Mouse (Mus musculus): ENCODE data around the gene Myl6. TPM values are rescaled to one million over a fixed set of nuclear protein-coding genes. Genes with fewer than 3 reads are reported as not detected.

Gene Myl6
- polyA plus RNA-seq (2015; fragmentation: Nextera tagmentation; extraction: Ambion mirVana) = 807 and 844 TPM in 2 replicates

GRCm38 (mm10) chr10:128493695-128494666 is at the start of gene Myl6:
Gene Myl6 (minus strand): TSS chr10:128494145.

GRCm38 (mm10) chr10:128525671-128526308 is 31.8 kb upstream of the Myl6 start, which contains the start of gene Esyt1:
Gene Esyt1 (minus strand): TSS chr10:128525871.

GRCm38 (mm10) chr10:128498590-128498989 is 4.6 kb upstream of the Myl6 start, which contains the start of gene Myl6b:
Gene Myl6b (minus strand): TSS chr10:128498685.

GRCm38 (mm10) chr10:128458719-128459408 is 35.1 kb downstream of the Myl6 start, which contains the start of gene Smarcc2:
Gene Smarcc2 (plus strand): TSS chr10:128459248.

Other genes with a start within 250 kb of the Myl6 start
- gene Apon, start 240.0 kb downstream of the Myl6 start, polyA plus RNA-seq (2015; fragmentation: Nextera tagmentation; extraction: Ambion mirVana) = 0.27 and 0.45 TPM in 2 replicates
- 0.53 and 0.72 TPM in 2 replicates for gene Apof, start 225.5 kb downstream of the Myl6 start, polyA plus RNA-seq (2015; fragmentation: Nextera tagmentation; extraction: Ambion mirVana)
- gene Stat2, start 223.6 kb downstream of the Myl6 start, polyA plus RNA-seq (2015; fragmentation: Nextera tagmentation; extraction: Ambion mirVana) = 10.4 and 11.9 TPM in 2 replicates
- 0.16 TPM in 1 of 2 replicates, not detected in the other for gene Il23a, start 195.4 kb downstream of the Myl6 start, polyA plus RNA-seq (2015; fragmentation: Nextera tagmentation; extraction: Ambion mirVana)
- 16.4 and 18.3 TPM in 2 replicates for gene Pan2, start 190.8 kb downstream of the Myl6 start, polyA plus RNA-seq (2015; fragmentation: Nextera tagmentation; extraction: Ambion mirVana)
- 115 and 130 TPM in 2 replicates for gene Cnpy2, start 171.7 kb downstream of the Myl6 start, polyA plus RNA-seq (2015; fragmentation: Nextera tagmentation; extraction: Ambion mirVana)
- gene Cs, start 156.4 kb downstream of the Myl6 start, polyA plus RNA-seq (2015; fragmentation: Nextera tagmentation; extraction: Ambion mirVana) = 101 and 112 TPM in 2 replicates
- gene Coq10a, start 125.1 kb downstream of the Myl6 start, polyA plus RNA-seq (2015; fragmentation: Nextera tagmentation; extraction: Ambion mirVana) = 9.0 and 9.1 TPM in 2 replicates
- 6.4 and 6.5 TPM in 2 replicates for gene Ankrd52, start 117.0 kb downstream of the Myl6 start, polyA plus RNA-seq (2015; fragmentation: Nextera tagmentation; extraction: Ambion mirVana)
- 0.08 and 0.12 TPM in 2 replicates for gene Slc39a5, start 92.9 kb downstream of the Myl6 start, polyA plus RNA-seq (2015; fragmentation: Nextera tagmentation; extraction: Ambion mirVana)
- gene Nabp2, start 82.7 kb downstream of the Myl6 start, polyA plus RNA-seq (2015; fragmentation: Nextera tagmentation; extraction: Ambion mirVana) = 48.7 and 52.0 TPM in 2 replicates
- gene Rnf41, start 82.5 kb downstream of the Myl6 start, polyA plus RNA-seq (2015; fragmentation: Nextera tagmentation; extraction: Ambion mirVana) = 13.7 and 17.6 TPM in 2 replicates
- gene Smarcc2, start 34.9 kb downstream of the Myl6 start, polyA plus RNA-seq (2015; fragmentation: Nextera tagmentation; extraction: Ambion mirVana) = 22.0 and 26.1 TPM in 2 replicates
- gene Myl6b, start 4.5 kb upstream of the Myl6 start, polyA plus RNA-seq (2015; fragmentation: Nextera tagmentation; extraction: Ambion mirVana) = 3.4 and 3.7 TPM in 2 replicates
- gene Esyt1, start 31.7 kb upstream of the Myl6 start, polyA plus RNA-seq (2015; fragmentation: Nextera tagmentation; extraction: Ambion mirVana) = 19.0 and 22.8 TPM in 2 replicates
- 6.2 and 7.0 TPM in 2 replicates for gene Zc3h10, start 53.6 kb upstream of the Myl6 start, polyA plus RNA-seq (2015; fragmentation: Nextera tagmentation; extraction: Ambion mirVana)
- 3,867 and 4,026 TPM in 2 replicates for gene Rpl41, start 55.2 kb upstream of the Myl6 start, polyA plus RNA-seq (2015; fragmentation: Nextera tagmentation; extraction: Ambion mirVana)
- gene Pa2g4, start 71.8 kb upstream of the Myl6 start, polyA plus RNA-seq (2015; fragmentation: Nextera tagmentation; extraction: Ambion mirVana) = 154 and 167 TPM in 2 replicates
- 0.41 and 0.51 TPM in 2 replicates for gene Erbb3, start 95.5 kb upstream of the Myl6 start, polyA plus RNA-seq (2015; fragmentation: Nextera tagmentation; extraction: Ambion mirVana)
- 871 and 883 TPM in 2 replicates for gene Rps26, start 132.6 kb upstream of the Myl6 start, polyA plus RNA-seq (2015; fragmentation: Nextera tagmentation; extraction: Ambion mirVana)
- gene Ikzf4, start 151.8 kb upstream of the Myl6 start, polyA plus RNA-seq (2015; fragmentation: Nextera tagmentation; extraction: Ambion mirVana) = 0.34 and 0.95 TPM in 2 replicates
- gene Suox, start 179.9 kb upstream of the Myl6 start, polyA plus RNA-seq (2015; fragmentation: Nextera tagmentation; extraction: Ambion mirVana) = 2.7 and 3.1 TPM in 2 replicates
- 28.3 and 31.8 TPM in 2 replicates for gene Rab5b, start 202.1 kb upstream of the Myl6 start, polyA plus RNA-seq (2015; fragmentation: Nextera tagmentation; extraction: Ambion mirVana)
- 0.48 and 0.61 TPM in 2 replicates for gene Pmel, start 210.1 kb upstream of the Myl6 start, polyA plus RNA-seq (2015; fragmentation: Nextera tagmentation; extraction: Ambion mirVana)
- 69.6 and 73.1 TPM in 2 replicates for gene Cdk2, start 210.9 kb upstream of the Myl6 start, polyA plus RNA-seq (2015; fragmentation: Nextera tagmentation; extraction: Ambion mirVana)